Mouse (Mus musculus) C3H10T1/2 (cell line): ENCODE results near the gene Ppm1g. TPM values are rescaled to one million over a fixed set of nuclear protein-coding genes. Genes with fewer than 3 reads are reported as not detected.

Source experiments
- polyA plus RNA-seq, 2 experiments: library from polyadenylated mRNA; unstranded; fragments of >200 nt; fragmentation: generic; extraction: Trizol; gene quantifications; one replicate each; pipeline ENCODE4 v1.2.1; 2012; ENCODE audit warnings: missing spikeins in 2 of 2

Gene Ppm1g
- 100 to 1,000 TPM in 1 of 2 experiments, 10 to 100 TPM in 1; 90.1 to 144 TPM for polyA plus RNA-seq

DNA sequence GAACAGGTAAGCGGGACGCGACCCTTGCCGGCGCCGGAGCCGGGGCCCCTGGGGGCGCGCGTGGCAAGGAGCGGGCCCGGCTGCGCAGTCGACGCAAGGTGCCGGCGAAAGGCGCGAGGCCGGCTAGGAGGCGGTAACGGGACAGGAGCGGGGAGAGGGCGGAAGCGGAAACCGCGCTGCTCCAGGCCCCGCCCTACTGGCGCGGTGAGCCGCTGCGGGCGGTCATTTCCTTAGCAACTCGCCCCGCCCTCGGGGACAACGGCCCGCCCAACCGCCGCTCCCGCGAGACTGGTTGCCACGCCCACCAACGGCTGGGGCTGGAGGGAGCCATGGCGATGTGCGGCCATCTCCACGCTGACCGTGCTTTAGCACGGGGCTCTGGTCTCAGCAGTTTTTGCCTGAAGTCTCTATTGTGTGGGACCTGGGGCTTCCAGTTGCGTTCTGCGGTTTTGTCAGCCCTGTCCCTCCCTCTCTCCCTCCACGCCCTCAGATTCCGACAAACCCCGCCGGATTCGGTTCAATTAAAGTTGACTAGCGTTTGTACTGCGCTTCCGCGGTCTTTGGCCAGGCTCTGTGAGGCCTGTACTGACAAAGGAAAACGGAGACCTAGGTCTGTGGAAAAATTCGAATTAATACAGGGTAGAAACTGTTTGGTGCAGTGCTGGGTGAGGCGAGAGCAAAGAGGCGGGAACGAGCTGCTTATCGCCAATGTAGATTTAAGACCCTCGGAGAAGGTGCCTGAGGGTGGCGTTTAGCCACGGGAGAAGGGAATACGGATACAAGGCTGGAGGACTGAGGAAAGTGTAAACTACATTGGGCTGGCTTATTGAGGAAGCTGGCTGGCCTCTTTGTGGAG, at the start of gene Ppm1g:
Gene Ppm1g, minus strand, starts transcription at position 240 of the 856 bp plus-strand sequence.

DNA sequence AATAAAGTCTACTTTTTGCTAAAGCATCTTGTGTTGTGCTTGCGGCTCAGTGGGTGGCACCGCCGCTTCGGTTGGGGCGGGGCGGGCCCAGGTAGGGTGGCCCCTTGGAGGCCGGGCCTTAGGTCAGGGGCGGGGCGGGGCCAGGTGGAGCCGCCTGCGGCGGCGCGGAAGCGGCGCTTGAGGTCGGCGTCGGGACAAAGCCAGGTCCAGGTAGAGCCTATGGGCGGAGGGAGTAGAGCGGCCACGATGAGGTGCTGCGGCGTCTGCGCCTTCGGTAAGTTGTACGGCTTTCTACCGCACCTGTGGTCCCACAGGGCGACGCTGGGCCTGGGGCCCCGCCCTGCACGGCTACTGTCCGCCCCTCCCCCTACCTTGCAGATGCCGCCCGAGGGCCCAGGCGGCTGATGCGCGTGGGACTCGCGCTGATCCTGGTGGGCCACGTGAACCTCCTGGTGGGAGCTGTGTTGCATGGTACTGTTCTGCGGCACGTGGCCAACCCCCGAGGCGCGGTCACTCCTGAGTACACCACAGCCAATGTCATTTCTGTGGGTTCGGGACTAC, 31.1 kb upstream of the Ppm1g start, which contains the start of gene Krtcap3:
Gene Krtcap3, plus strand, starts transcription at position 151 of the 561 bp plus-strand sequence.

DNA sequence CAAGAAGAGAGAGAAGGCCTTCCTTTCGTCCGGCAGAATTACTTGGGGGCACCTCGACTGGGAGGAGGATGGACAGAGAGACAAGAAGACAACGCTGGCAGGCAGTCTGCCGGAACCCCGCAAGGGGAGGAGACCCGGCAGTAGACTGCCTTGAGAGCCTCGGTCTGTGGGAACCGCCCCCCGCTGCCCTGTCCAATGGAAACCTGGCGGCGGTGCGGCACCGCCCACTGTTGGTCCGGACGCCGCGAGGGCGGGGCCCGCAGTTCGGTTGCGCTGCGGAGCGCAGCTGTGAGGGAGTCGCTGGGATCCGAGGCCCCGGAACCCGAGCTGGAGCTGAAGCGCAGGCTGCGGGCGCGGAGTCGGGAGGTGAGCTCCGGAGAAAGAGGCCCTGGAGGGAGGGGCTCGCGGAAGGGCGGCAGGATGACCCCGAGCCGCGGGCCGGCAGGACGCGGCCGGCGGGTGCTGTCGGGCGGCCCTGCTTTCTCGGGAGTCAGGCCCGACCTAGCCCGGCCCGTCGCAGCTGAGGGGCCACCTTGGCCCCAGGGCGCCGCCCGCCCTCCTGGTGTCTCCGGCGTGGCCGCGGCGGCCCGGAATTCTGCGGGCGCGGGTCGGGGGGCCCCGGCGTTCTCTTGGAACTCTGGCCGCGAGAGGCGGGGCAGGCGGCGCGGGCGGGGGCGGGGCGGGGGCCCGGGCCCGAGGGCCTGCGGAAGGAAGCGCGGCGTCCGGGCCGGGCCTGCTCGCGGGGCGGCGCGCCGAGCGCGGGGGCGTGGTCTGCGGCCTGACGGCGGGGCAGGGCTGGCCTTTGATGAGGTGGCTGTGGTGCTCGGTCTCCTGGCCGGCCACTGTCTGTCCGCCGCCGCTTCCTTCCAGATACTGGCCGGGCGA, 20.4 kb upstream of the Ppm1g start, which contains the start of the genes Nrbp1 and Gm9970:
Gene Nrbp1, plus strand, starts transcription at position 228 of the 885 bp plus-strand sequence.
Gene Gm9970, minus strand, starts transcription at position 596 of the 885 bp plus-strand sequence.

DNA sequence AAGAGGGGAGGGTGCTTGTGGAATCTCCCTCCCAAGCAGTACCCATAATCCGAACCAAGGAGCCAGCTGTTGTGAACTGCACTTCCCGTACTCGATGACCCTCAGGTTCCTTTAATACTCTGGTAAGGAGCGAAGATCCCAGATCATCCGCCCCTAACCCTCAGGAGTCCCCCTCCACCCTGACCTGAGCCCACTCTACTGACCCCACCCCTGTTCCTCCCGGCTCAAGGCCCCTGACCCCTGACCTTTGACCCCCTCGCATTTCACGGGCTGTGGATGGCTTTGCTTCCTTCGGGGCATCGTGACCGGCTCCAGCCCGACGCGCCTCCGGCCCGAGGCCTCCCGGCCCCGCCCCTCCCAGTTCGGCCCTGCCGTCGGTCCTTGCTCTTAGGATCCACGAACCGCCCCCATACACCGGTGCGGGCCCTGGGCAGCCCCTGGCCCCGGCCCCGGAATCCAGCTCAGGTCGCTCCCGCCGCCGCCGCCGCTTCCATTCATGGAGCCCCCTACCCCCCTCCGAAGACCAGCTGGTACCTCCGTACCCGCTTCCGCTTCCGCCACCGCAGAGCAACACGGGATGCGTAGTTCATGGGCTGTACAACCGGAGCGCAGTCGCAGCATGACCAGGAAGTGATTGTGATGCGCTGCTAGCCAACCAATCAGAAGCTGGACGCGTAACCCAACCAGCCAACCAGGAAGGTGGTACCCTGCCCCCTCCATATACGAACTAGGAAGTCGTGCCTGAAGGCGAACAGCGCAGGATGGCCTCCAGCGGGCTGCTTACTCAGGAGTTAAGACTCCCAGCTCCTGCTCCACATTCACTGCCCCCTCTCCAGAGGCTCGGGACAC, 18.5 kb downstream of the Ppm1g start, which contains the start of gene Zfp513:
Gene Zfp513, minus strand, starts transcription at position 562 of the 849 bp plus-strand sequence.

DNA sequence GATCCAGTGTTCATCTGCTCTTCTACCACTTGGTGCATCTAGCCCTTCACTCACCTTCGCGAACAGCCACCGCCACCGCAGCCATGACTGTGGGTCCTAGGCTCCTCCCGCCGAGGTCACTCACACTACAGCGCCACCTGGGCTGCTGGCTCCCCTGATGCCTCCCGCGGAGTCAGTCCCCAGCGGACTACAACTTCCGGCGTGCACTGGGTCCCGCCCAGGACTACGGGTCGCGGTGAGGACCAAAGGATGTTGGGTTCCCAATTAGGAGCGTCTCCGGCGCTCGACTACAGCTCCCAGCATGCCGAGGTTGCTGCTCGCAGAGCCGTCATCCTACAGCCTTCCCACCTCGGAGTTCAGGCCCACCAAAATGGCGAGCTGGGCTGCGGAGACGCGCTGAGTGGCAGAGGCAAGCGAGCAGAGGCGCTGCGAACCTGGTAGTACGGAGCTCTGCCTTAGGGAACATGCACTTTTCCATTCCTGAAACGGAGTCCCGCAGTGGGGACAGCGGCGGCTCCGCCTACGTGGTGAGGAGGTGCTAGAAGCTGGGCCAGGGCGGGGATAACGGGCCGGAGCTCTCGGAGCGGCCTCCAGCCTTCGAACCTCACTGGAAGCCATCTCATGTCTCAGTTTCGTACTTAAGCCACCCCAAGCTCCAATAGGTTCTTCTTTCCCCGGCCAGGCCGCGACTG, 27.4 kb downstream of the Ppm1g start, which contains the start of the genes Snx17 and Eif2b4:
Gene Snx17, plus strand, starts transcription at position 289 of the 692 bp plus-strand sequence.
Gene Eif2b4, minus strand, starts transcription at position 492 of the 692 bp plus-strand sequence.

DNA sequence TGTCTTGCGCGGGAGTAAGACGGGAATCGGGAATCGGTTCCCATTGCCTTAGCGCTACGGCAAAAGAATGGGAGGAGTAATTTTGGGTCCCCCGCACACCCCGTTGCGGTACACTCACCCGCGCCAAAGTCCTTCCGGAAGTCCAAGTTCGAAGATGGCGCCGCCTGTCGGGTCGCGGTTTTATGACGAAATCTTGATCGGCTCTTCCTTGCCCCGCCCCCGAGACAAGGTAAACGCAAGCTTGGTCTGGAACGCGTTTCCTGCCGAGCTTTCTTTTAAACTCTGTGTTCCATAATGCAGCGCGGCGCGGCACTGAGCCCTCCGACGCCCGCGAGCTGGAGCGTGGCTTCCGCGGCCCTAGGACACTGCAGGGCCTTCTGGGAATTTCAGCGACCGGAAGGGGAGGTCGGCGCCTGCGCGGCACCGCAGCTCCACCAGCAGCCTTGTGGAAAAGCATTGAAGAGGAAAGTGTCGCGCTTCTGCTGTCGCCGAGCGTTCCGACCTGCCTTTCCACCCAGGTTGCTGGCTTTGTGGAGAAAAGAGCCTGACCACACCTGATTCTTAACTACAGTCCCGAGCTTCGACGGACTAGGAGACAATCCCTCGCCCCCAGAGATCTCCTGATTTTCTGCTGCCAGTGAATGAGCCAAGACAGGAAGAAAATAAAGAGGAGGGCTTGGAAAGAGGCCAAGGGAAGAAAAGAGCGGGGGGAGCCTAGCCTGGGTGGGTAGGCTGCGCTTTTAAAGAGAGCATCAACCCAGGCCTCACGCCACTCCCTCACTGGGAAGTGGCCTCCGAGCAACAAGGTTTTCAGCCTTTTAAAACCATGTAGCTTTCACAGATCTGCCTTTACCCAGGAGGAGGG, 40.5 kb downstream of the Ppm1g start, which contains the start of the genes Gm29609 and Gtf3c2:
Gene Gm29609, minus strand, starts transcription at position 146 of the 865 bp plus-strand sequence.
Gene Gtf3c2, minus strand, starts transcription at position 379 of the 865 bp plus-strand sequence.

DNA sequence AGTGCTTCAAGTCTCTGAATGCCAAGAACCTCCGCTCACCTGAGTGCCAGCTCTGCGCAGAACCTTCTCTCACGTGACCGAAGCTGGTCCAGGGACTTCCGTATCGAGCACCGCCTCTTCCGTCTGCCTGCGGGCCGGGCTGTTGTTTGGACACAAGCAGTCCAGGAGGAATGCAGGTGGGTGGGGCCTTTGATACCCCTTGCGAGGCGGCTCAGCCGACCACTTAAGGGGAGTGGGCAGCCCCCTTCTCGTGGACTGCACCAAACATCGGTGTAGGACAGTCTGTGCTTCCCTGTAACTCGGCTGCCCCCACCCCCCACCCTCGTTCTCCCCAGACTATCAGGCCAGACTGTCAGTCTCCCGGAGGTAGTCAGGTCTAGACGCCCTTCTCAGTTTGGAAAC, 66.3 kb downstream of the Ppm1g start, which contains the start of gene Mpv17:
Gene Mpv17, minus strand, starts transcription at position 100 of the 402 bp plus-strand sequence.

Other genes with a start within 250 kb of the Ppm1g start
- 100 to 1,000 TPM in 1 of 2 experiments, 10 to 100 TPM in 1; 87.3 to 332 TPM for gene Atraid, start 172.4 kb downstream of the Ppm1g start, polyA plus RNA-seq
- gene Slc5a6, start 171.8 kb downstream of the Ppm1g start, polyA plus RNA-seq, result 1 to 10 TPM; 4.7 to 5.6 TPM
- gene Cad, start 165.9 kb downstream of the Ppm1g start, polyA plus RNA-seq, result 10 to 100 TPM; 17.9 to 34.9 TPM
- not detected for gene Dnajc5g, start 114.4 kb downstream of the Ppm1g start, polyA plus RNA-seq
- gene Slc30a3, start 112.5 kb downstream of the Ppm1g start, polyA plus RNA-seq, result 1 to 10 TPM in 1 of 2 experiments, under 1 TPM in 1; 0.47 to 3.0 TPM
- under 1 TPM; 0.04 to 0.61 TPM for gene Trim54, start 104.0 kb downstream of the Ppm1g start, polyA plus RNA-seq
- not detected for gene Ucn, start 81.9 kb downstream of the Ppm1g start, polyA plus RNA-seq
- gene Mpv17, start 66.4 kb downstream of the Ppm1g start, polyA plus RNA-seq, result 10 to 100 TPM; 21.8 to 85.3 TPM
- 1 to 10 TPM in 1 of 2 experiments, under 1 TPM in 1; 0.32 to 2.0 TPM for gene Gm29609, start 40.8 kb downstream of the Ppm1g start, polyA plus RNA-seq
- 10 to 100 TPM; 17.7 to 36.2 TPM for gene Gtf3c2, start 40.5 kb downstream of the Ppm1g start, polyA plus RNA-seq
- 100 to 1,000 TPM; 166 to 169 TPM for gene Snx17, start 27.5 kb downstream of the Ppm1g start, polyA plus RNA-seq
- gene Eif2b4, start 27.3 kb downstream of the Ppm1g start, polyA plus RNA-seq, result 10 to 100 TPM; 36.4 to 57.5 TPM
- gene Zfp513, start 18.4 kb downstream of the Ppm1g start, polyA plus RNA-seq, result 10 to 100 TPM in 1 of 2 experiments, 1 to 10 TPM in 1; 8.8 to 22.4 TPM
- 100 to 1,000 TPM in 1 of 2 experiments, 10 to 100 TPM in 1; 54.1 to 114 TPM for gene Nrbp1, start 20.2 kb upstream of the Ppm1g start, polyA plus RNA-seq
- under 1 TPM in 1 of 2 experiments, not detected in 1; 0.33 TPM for gene Gm9970, start 20.5 kb upstream of the Ppm1g start, polyA plus RNA-seq
- gene Krtcap3, start 31.0 kb upstream of the Ppm1g start, polyA plus RNA-seq, result 1 to 10 TPM in 1 of 2 experiments, under 1 TPM in 1; 0.06 to 4.5 TPM
- 10 to 100 TPM in 1 of 2 experiments, 1 to 10 TPM in 1; 6.9 to 36.9 TPM for gene Ift172, start 70.4 kb upstream of the Ppm1g start, polyA plus RNA-seq
- gene Fndc4, start 75.4 kb upstream of the Ppm1g start, polyA plus RNA-seq, result 10 to 100 TPM; 18.9 to 26.1 TPM
- not detected for gene Gckr, start 76.8 kb upstream of the Ppm1g start, polyA plus RNA-seq
- 10 to 100 TPM in 1 of 2 experiments, 1 to 10 TPM in 1; 1.8 to 20.1 TPM for gene Zfp512, start 231.7 kb upstream of the Ppm1g start, polyA plus RNA-seq